Mouse (Mus musculus) ES-E14 (cell line): Measurements from ENCODE around the gene Snapin.

Experiments used
- CHD2 ChIP-seq: IDR thresholded peaks from 2 replicates; pipeline ENCODE4 v1.6.1; 2014; ENCODE audit warnings: mild to moderate bottlenecking, low read depth, low read length, inconsistent platforms
- HCFC1 ChIP-seq: IDR thresholded peaks from 2 replicates; pipeline ENCODE4 v1.6.1; 2012; ENCODE audit warnings: low read length, inconsistent platforms, borderline replicate concordance; ENCODE audit not compliant: insufficient read depth
- ZC3H11A ChIP-seq: IDR thresholded peaks from 2 replicates; pipeline ENCODE4 v1.6.1; 2012; ENCODE audit warnings: low read depth, mild to moderate bottlenecking, inconsistent platforms, low read length, borderline replicate concordance
- ZNF384 ChIP-seq: IDR thresholded peaks from 2 replicates; pipeline ENCODE4 v1.6.1; 2012; ENCODE audit warnings: low read depth, low read length, inconsistent platforms

- TF ChIP-seq ZC3H11A, result no peak
- no peak for TF ChIP-seq ZNF384
- TF ChIP-seq HCFC1, result no peak
- TF ChIP-seq CHD2, result no peak
Measured at GRCm38 (mm10) chr3:90517711-90518110, 26.9 kb upstream of the Snapin start.
